Mouse (Mus musculus) spleen, adult 18-20 months (tissue): ENCODE results near the gene Olfr1441.

Experiments
- DNase-seq, 2 experiments: peaks; one replicate each; pipeline ENCODE4 v3.0.0; 2022; ENCODE audit warnings: mixed read lengths in 2 of 2

Olfr1441 gene

DNA sequence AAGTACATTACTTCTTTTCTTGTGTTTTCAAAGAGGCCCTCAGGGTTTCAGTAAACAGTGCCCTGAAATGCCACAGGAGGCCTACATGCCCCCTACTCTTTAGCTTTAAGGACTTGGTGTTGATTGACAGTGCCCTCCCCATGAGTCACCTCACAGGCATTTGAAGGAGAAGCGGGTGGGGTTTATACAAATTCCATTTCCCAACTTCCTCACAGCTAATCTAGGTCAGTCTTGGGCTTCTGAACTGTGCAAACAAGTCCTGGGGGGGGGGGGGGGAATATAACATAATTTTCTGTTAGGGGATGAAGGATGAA, 46.4 kb downstream of the Olfr1441 start:
- DNase-seq, result no peak

DNA sequence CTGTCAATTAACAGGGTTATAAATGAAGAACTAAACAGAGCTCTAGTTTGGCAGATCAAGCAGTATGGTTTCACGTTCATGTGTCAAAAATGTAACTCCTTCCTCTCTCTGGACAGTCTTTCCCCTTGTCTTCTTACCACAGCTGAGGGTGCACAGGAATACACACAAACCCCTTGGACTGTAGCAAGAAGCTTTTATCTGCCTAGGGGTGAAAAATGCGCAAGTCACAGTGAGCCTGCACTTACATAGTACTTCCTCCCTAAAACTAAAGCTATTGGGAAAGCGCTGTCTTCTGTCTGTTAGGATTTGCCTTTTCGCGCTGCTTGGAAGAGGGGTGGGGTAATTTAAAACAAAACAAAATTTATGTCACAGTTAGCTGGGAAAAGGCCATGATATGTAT, 46.9 kb downstream of the Olfr1441 start:
- peak in 1 of 2 experiments; percentile 8 for DNase-seq

DNA sequence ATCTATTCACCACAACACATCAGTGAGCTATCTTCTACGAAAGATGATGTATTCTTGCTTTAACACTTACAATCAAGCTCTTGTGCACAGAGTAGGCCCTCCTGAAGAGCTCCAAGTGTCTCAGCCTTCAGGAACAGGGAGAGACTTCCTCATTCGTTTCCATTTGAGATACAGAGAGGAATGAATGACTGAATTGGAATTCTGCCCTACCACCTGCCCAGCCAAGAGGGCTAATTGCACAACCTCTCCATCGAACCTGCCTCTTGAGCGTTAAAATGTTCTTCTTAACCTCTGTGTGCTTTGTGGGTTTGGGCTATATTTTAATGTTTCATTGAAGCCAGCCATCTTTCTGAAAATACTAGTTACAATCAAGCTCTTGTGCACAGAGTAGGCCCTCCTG, 47.4 kb downstream of the Olfr1441 start:
- peak in 1 of 2 experiments; percentile 1 for DNase-seq

DNA sequence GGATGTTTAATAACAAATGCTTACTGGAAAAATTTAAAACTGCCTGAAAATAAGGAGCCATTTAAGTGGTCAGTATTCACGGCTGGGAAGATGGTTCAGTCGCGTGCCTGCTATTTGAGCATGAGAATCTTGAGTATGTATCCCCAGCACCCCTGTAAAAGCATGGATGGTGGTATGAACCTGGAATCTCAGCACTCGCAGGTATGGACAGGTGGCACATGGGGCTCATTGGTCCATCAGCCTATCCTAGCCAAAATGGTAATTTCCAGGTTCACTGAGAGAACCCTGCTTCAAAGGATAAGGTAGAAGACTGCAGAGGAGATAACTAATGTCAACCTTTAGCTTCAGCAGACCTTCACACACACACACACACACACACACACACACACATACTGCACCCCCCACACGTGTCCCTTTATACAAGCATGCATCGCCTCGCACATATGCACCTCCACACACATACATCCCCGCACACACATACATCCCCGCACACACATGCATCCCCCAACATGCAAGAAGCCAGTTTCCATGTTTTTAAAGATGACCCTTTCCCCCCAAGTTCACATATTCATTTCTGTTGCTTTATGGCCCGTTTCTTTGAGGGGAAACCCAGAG, 48.4 kb downstream of the Olfr1441 start:
- peak in 1 of 2 experiments; percentile 2 for DNase-seq

DNA sequence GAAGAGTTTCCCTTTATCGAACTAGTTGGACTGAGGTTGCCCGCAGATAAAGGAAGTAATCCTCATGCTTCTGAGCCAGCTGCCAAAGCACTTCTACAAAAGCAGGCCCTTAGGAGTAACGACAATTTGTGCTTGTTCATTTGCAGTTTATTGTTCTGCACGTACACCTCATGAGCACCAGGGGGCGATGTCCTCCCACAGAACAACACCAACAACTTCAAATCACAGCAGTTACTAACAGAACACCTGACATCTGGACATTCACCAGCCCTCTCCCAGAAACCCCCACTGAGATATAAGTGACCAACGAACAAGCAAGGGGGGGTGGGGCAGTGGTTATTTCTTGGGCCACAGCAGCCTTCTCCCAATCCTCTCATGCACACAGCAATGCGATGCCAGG, 49.0 kb downstream of the Olfr1441 start:
- DNase-seq, result peak; percentile 42 to 62

DNA sequence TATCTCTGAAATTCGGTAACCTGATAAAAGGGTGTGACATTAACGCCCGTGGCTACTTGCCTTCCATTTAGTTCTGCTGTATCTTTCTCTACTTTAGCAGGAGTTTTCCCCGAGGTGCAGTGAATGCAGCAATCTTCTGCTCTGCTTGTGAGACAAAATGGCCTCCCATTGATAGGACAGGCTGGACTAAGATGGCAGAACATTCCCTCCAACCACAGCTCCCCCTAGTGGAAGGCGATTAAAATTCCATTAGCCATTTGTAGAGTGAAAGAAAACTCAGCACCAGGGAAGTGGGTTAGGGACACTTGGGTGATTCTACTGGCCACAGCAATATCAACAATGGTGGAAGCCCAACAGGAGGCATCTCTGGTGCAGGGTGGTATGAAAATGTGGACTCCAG, 50.2 kb downstream of the Olfr1441 start:
- DNase-seq, result peak in 1 of 2 experiments; percentile 26

DNA sequence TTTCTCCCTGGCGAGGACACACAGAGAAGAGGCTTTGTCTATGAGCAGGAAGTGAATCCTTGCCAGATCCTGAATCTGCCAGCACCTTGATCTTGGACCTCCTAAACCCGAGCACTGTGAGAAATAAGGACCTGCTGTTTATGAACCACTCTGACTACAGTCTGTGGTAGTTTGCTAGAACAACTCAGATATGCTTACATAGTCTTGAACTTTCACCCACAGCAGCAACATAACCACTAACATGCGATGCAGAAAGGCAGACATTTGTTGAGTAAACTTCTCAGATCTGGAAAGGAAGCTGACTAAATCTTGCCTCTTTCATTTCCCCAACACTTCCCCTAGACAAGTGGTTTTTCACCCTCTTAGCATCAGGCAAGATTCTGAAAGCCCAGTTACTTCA, 54.6 kb downstream of the Olfr1441 start:
- no peak for DNase-seq

DNA sequence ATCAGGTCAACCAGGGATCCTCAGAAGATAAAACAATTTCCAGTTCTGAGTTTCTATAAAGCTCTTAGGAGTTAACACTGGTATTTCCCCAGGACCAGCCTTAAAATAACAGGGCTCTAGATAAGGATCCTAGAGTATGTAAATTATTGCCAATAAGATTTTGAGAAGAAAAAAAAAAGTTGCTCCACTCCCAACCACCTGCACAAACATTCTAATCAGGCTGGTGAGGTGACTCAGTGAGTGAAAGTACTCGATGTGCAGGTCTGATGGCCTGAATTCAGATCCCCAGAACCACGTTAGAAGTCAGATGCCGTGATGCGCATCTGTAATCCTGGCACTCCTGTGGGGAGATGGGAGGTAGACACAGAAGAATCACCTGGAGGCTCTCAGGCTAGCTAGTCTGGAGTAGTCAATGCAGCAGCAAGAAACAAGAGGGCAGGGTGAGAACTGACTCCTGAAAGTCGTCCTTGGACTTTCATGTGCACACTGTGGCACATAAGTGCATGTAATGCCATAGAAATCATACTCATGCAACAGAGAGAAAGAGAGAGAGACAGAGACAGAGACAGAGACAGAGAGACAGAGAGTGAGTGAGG, 55.2 kb downstream of the Olfr1441 start:
- DNase-seq, result no peak
